Mouse (Mus musculus) embryonic stem cell, embryonic (primary cell): Measurements from ENCODE around the gene Dnajb12.

Source experiments
- CTCF ChIA-PET, 4 experiments: fragments of 300-600 bp in 2 of 4; fragments of 350-600 bp in 2 of 4; sonication (Branson Sonifier 250); formaldehyde crosslinking; loops; one replicate each; lab custom pipeline; 2022; ENCODE audit warnings: inconsistent platforms in 2 of 4; lab: Charles Lee
- POLR2A ChIA-PET, 4 experiments: fragments of 300-600 bp in 2 of 4; fragments of 350-600 bp in 2 of 4; sonication (Branson Sonifier 250); formaldehyde crosslinking; loops; one replicate each; lab custom pipeline; 2022; ENCODE audit warnings: antibody characterized with exemption in 4 of 4, inconsistent platforms in 1 of 4; lab: Charles Lee

Dnajb12 gene

DNA sequence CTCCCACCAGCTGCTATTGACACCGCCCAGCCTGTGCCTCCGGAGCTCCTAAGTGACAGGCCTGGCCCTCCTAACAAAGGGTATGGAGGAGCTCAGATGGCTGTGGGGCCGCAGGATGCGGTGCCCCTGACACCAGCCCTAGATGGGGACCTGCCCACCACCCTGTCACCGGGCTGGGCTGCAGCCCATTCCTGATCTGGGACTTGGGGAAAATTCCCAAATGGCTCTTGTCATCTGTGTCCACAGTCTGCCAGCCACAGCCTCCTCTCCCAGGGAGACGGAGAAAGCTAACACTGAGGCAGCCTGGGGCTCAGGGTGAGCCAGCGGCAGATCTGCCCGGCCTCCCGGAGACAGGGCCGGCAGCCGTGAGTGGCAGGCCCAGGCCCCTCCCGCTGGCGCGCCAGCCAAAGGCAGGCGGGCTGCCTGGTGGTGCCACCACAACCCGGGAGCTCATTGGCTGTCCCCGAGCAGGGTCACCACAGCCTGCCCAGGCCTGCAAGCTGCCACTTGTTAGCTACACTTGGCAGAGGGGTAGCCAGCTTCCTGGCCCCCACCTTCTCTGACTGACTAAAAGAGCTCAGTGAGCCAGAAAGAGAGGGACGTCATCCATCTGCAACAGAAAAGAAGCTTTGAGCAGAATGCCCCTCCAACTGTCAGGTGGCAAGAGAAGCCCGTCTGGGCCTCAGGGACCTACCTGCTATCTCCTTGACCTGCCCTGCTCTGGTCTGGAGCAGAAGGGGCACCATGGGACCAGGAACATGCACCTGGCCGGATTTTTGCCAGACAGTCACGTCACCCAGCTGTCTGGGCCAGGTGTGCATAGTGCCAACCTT lies 20.2 kb downstream of the Dnajb12 start:
- POLR2A ChIA-PET = interaction anchor here (0.5 to 7.9 kb wide), 86 partner anchors 8 to 678 kb away, joined by 3 to 145 read pairs (median 4); partner anchors contain the start of genes Anapc16 (in 3 of the 4), Ascc1 (in 3 of the 4), Ddit4 (in 3 of the 4) and P4ha1 (in 2 of the 4)
- CTCF ChIA-PET = interaction anchor here (0.5 to 3.8 kb wide), 23 partner anchors 9 to 861 kb away, joined by 3 to 20 read pairs (median 3); no protein-coding TSS in a partner anchor

DNA sequence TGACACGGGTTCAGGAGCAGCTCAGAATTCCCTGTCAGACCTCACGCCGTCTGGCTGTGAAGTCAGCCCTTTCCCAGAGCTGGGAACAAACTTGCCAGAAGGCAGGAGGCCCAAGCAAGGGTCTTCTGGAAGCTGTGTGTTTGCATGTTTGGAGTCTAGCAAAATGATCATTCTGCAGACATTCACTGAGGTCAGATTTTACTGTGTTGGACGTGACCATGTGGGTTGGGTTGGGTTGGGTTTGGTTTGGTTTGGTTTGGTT lies 20.7 kb downstream of the Dnajb12 start:
- ChIA-PET CTCF (interaction anchor here (0.5 to 3.8 kb wide), 17 partner anchors 8 to 346 kb away, joined by 3 to 20 read pairs (median 3); no protein-coding TSS in a partner anchor), POLR2A (interaction anchor here (0.6 to 7.9 kb wide), 66 partner anchors 8 to 678 kb away, joined by 3 to 145 read pairs (median 5); partner anchors contain the start of genes Anapc16 (in 3 of the 4), Ascc1 (in 3 of the 4), Ddit4 (in 3 of the 4) and P4ha1 (in 2 of the 4))

GRCm38 (mm10) chr10:59900939-59901338 lies 21.6 kb downstream of the Dnajb12 start:
- POLR2A ChIA-PET = interaction anchor here in 3 of 4 experiments (0.6 to 7.9 kb wide), 17 partner anchors 8 to 309 kb away, joined by 3 to 145 read pairs (median 13); partner anchors contain the start of genes Ddit4 (in 3 of the 3), Anapc16 (in 1 of the 3) and Ascc1 (in 1 of the 3)
- CTCF ChIA-PET = interaction anchor here in 1 of 4 experiments (0.5 kb wide), 1 partner anchor 135 kb away, joined by 3 read pairs; no protein-coding TSS in a partner anchor

GRCm38 (mm10) chr10:59901463-59901862 lies 22.1 kb downstream of the Dnajb12 start:
- ChIA-PET POLR2A (interaction anchor here in 3 of 4 experiments (0.6 to 7.9 kb wide), 13 partner anchors 8 to 1664 kb away, joined by 3 to 145 read pairs (median 4); partner anchors contain the start of gene Ddit4 (in 2 of the 3)), CTCF (interaction anchor here in 1 of 4 experiments (0.5 kb wide), 1 partner anchor 135 kb away, joined by 3 read pairs; no protein-coding TSS in a partner anchor)

- ChIA-PET POLR2A (interaction anchor here in 3 of 4 experiments (0.6 to 7.9 kb wide), 19 partner anchors 7 to 1663 kb away, joined by 3 to 145 read pairs (median 4); partner anchors contain the start of gene Ddit4 (in 2 of the 3)), CTCF (interaction anchor here in 1 of 4 experiments (0.9 kb wide), 1 partner anchor 18 kb away, joined by 3 read pairs; no protein-coding TSS in a partner anchor)
Observed at GRCm38 (mm10) chr10:59901986-59902605, 22.7 kb downstream of the Dnajb12 start.

DNA sequence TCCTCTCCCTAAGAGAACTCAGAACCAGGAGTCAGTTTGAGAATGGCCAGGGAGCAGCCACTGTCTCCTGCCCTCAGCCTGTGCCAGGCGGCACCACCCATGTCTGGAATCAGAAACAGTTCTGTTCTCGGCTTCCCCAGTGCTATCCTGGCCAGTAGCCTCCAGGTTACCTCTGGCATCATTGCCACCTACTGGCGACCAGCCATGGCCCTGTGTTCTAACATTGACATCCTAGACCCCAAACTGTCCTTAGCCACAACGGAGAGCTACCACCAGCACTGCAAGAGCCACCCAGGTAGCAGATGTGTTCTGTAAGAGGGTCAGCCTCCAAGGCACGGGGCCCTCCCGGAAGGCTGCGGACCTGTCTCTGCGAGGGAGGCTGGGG lies 23.2 kb downstream of the Dnajb12 start:
- ChIA-PET CTCF (interaction anchor here in 3 of 4 experiments (0.6 to 2.8 kb wide), 7 partner anchors 8 to 445 kb away, joined by 3 to 17 read pairs (median 3); no protein-coding TSS in a partner anchor), POLR2A (interaction anchor here in 3 of 4 experiments (0.7 to 7.9 kb wide), 26 partner anchors 7 to 291 kb away, joined by 3 to 145 read pairs (median 4); partner anchors contain the start of gene Ddit4 (in 2 of the 3))

GRCm38 (mm10) chr10:59903170-59903569 lies 23.8 kb downstream of the Dnajb12 start:
- ChIA-PET POLR2A (interaction anchor here in 3 of 4 experiments (0.5 to 7.9 kb wide), 23 partner anchors 8 to 291 kb away, joined by 3 to 145 read pairs (median 4); partner anchors contain the start of gene Ddit4 (in 2 of the 3)), CTCF (interaction anchor here in 3 of 4 experiments (0.6 to 2.8 kb wide), 8 partner anchors 8 to 445 kb away, joined by 3 to 17 read pairs (median 3); no protein-coding TSS in a partner anchor)

DNA sequence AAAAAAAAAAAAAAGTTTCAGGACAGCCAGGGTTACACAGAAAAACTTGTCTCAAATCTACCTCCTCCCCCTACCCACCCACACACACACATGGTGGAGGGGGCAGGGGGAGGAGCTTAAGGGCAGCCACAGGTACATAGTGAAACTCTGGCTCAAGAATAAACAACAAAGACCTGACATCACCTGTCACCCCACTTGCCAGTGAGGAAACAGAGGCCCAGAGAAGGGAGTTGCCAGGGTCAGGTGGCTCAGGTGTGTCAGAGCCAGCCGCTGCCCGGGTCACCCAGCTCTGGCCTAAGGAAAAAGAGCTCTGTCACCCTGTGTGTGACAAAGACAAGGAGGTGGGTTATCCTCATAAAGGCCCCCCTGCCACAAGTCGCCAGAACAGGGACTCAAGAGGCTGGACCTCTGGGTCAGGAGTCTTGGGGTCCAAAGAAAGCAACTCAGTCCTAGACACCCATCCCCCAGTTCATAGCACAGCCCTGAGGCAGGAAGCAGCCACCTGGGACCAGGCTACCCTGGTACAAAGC lies 27.8 kb downstream of the Dnajb12 start:
- ChIA-PET POLR2A (interaction anchor here (0.5 to 6.2 kb wide), 59 partner anchors 7 to 584 kb away, joined by 3 to 117 read pairs (median 4); partner anchors contain the start of genes Anapc16 (in 3 of the 4), Ascc1 (in 3 of the 4), Ddit4 (in 3 of the 4) and P4ha1 (in 2 of the 4)), CTCF (interaction anchor here (0.6 to 3.3 kb wide), 14 partner anchors 8 to 346 kb away, joined by 3 to 28 read pairs (median 4); partner anchors contain the start of genes Anapc16 (in 1 of the 4) and Ascc1 (in 1 of the 4))

- POLR2A ChIA-PET = interaction anchor here (0.6 to 6.2 kb wide), 63 partner anchors 8 to 584 kb away, joined by 3 to 117 read pairs (median 4); partner anchors contain the start of genes Anapc16 (in 3 of the 4), Ascc1 (in 3 of the 4), Ddit4 (in 3 of the 4) and P4ha1 (in 2 of the 4)
- CTCF ChIA-PET = interaction anchor here (0.5 to 3.3 kb wide), 20 partner anchors 9 to 444 kb away, joined by 3 to 28 read pairs (median 4); partner anchors contain the start of genes Anapc16 (in 1 of the 4) and Ascc1 (in 1 of the 4)
Observed at GRCm38 (mm10) chr10:59907695-59908299, 28.4 kb downstream of the Dnajb12 start.

DNA sequence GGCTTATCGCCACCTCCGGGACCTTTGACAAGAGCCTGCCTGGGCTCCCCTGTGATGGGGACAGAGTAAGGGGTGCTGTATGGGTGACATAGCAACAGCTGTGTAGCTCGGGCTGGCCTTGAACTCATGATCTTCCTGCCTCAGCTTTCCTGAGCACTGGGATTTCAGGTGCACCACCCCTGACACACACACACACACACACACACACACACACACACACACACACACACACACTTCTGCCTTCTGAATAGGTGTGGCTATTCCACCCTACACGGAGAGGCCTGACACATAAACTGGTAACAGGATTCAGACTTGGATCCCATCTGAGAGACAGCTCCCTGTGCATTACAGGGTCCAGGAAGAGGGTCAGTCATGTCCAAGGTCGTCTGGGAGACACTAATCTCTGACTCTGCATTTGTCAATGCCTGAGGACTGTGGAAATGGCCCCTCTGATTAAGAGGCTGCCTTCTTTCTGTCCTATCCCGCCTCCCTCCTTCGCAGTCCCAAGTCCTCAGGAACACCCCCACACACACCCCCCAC lies 29.5 kb downstream of the Dnajb12 start:
- POLR2A ChIA-PET = interaction anchor here (0.6 to 6.2 kb wide), 29 partner anchors 8 to 686 kb away, joined by 3 to 117 read pairs (median 5); partner anchors contain the start of genes Anapc16 (in 2 of the 4), Ascc1 (in 2 of the 4) and Ddit4 (in 1 of the 4)
- CTCF ChIA-PET = interaction anchor here (0.5 to 3.3 kb wide), 12 partner anchors 10 to 503 kb away, joined by 3 to 28 read pairs (median 4); no protein-coding TSS in a partner anchor

- CTCF ChIA-PET = interaction anchor here (0.5 to 3.3 kb wide), 11 partner anchors 11 to 504 kb away, joined by 3 to 28 read pairs (median 5); no protein-coding TSS in a partner anchor
Observed at GRCm38 (mm10) chr10:59909357-59909847, 30.0 kb downstream of the Dnajb12 start.

DNA sequence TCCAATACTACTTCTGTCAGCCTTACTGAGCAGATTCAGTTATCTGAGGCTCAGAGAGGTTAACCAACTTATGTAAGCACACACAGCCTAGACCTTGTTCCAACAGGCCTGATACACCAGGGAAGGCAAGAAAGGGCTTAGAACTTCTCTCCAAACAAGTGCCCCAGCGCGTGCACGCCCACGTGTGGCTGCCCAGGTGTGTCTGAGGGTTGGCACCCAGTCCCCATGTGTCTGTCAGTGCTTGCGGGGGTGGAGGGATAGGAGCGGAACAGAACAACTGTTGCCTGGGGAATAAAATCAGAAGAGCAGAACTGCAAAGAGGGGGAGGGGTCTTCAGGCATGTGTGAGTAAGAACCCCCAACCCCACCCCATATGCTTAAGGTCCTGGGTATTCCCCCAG lies 31.7 kb downstream of the Dnajb12 start:
- POLR2A ChIA-PET = interaction anchor here in 3 of 4 experiments (0.6 to 6.2 kb wide), 7 partner anchors 10 to 39 kb away, joined by 3 to 117 read pairs (median 10); partner anchors contain the start of gene Ddit4 (in 1 of the 3)
- CTCF ChIA-PET = interaction anchor here in 2 of 4 experiments (0.7 to 1.4 kb wide), 5 partner anchors 10 to 347 kb away, joined by 3 to 12 read pairs (median 4); no protein-coding TSS in a partner anchor

More at GRCm38 (mm10) chr10:59909357-59909847, 30.0 kb downstream of the Dnajb12 start:
- POLR2A ChIA-PET = interaction anchor here in 3 of 4 experiments (0.6 to 6.2 kb wide), 19 partner anchors 9 to 542 kb away, joined by 3 to 117 read pairs (median 4); partner anchors contain the start of genes Ddit4 (in 2 of the 3), Anapc16 (in 1 of the 3) and Ascc1 (in 1 of the 3)

DNA sequence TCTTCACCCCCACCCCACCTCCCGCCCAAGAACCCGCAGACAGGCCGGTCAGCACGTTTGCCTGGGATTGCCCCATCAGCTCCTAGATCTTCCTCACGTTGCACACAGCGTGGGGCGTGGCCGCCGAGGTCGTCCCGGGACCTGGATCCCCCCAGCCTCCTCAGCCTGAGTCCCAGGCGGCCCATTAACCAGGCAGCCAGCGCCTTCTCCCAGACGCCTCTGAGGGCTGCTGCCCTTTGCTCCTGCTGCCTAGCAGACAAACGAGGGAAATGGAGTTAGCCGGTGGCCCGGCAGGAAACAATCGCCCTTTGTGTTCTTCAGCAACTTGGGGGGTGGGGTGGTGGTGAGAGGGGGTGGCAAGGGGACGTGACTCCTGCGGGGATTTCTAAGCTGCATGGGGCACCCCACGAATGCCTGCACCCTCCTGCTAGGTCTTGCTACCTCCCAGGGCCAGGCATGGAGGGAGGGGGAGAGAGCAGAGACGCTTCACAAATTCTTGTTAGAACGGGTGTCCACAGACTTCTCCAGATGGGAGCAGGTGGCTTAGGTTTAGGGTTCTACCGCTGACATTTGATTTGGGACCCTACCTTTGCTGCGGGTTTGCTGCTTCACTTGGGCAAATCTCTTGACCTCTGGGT lies 32.3 kb downstream of the Dnajb12 start:
- ChIA-PET CTCF (interaction anchor here in 3 of 4 experiments (0.6 to 1.4 kb wide), 7 partner anchors 9 to 346 kb away, joined by 3 to 12 read pairs (median 4); no protein-coding TSS in a partner anchor), POLR2A (interaction anchor here in 3 of 4 experiments (0.6 to 6.2 kb wide), 8 partner anchors 9 to 2000 kb away, joined by 3 to 117 read pairs (median 6); partner anchors contain the start of gene Ddit4 (in 1 of the 3))

DNA sequence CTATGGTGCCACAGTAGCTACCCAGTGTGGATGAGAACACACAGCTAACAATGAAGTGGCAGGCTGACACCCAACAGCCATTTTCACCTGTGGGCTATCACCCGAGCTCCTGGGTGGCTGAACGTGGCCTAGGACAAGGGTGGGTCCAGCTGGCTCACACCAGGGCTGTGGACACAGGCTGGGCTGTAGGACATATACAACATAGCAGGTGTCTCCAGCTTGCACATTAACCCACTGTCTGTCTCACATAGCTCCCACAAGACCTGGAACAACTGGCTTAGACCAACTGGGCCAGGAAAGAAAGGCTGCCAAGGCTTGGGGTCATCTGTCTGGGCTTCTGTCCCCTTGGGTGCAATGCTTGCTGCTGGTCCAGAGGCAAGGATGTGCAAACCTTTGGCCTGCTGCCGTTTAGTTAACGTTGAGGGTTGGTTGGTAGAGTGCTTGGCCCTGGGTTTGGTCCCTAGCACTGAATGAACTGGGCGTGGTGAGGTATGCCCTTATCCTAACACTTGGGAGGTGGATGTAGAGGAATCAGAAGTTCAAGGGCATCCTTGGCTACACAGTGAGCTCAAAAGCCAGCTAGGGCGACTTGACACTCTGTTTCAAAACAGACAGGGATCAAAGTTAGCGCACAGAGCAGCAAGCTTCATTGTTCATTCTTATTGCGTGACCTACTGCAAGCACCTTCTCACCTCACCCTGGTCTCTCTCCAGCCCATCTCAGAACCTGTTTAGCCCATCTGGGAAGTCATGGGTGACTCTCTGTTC lies 36.0 kb downstream of the Dnajb12 start:
- ChIA-PET CTCF (interaction anchor here in 2 of 4 experiments (1.0 to 1.1 kb wide), 2 partner anchors 20 to 35 kb away, joined by 3 to 4 read pairs; no protein-coding TSS in a partner anchor), POLR2A (interaction anchor here in 3 of 4 experiments (0.6 to 7.6 kb wide), 22 partner anchors 7 to 88 kb away, joined by 3 to 79 read pairs (median 5); partner anchors contain the start of genes Anapc16 (in 2 of the 3), Ascc1 (in 2 of the 3) and Ddit4 (in 2 of the 3))
